Mouse (Mus musculus): ENCODE data around the gene Ccdc8. TPM values are rescaled to one million over a fixed set of nuclear protein-coding genes. Genes with fewer than 3 reads are reported as not detected.
A peak's percentile ranks its signal among the peaks of the same experiment; 100 is the strongest.

The Ccdc8 gene
- polyA plus RNA-seq, 1 experiment from 2014 or later = 15.7 TPM

DNA sequence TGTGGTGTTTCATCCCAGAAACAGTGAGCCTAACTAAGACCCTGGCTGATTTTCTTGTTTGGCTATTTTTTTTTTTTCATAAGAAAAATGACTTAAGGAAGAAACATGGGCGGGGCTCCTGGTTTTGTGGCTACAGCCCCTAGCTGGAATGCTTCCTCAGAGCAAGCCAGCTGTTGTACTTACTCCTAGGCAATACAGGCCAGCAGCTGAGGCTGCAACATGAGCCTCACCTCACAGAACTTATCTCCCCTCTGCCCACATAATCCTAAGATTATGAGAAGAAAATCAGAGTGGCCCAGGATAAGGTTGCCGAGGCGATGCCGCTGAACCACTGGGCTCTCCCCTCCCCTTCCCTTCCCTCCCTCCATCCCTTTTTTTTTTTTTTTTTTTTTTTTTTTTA lies 36.8 kb upstream of the Ccdc8 start:
- H3K27ac ChIP-seq = no peak overlapping the region
- H3K4me3 ChIP-seq (replicated peaks; ENCODE audit: low read depth, low read length) = no peak overlapping the region
- no peak for TF ChIP-seq CTCF (IDR thresholded peaks at IDR 0.05; ENCODE audit: low read depth)
- ATAC-seq (replicated peaks; ENCODE audit: low FRiP score, low read depth) = no peak
- no peak overlapping the region for H3K4me2 ChIP-seq (ENCODE audit: low read length)
- DNase-seq (ENCODE audit: low spot score) = no peak
- WGBS = 86% methylated on average over 4 of the region's 4 CpGs
- H3K36me3 ChIP-seq (ENCODE audit: insufficient read depth, low read length) = no peaks in the 10 kb centered on the region
- H3K9ac ChIP-seq (ENCODE audit: low read depth, low read length) = no peak overlapping the region
- H3K4me1 ChIP-seq (replicated peaks; ENCODE audit: insufficient read depth, low read length) = no peaks in the 10 kb centered on the region
- no peaks in the 10 kb centered on the region for H3K9me3 ChIP-seq (replicated peaks; ENCODE audit: low read length)
- no peaks in the 10 kb centered on the region for H3K27me3 ChIP-seq (ENCODE audit: insufficient read depth, low read length)

DNA sequence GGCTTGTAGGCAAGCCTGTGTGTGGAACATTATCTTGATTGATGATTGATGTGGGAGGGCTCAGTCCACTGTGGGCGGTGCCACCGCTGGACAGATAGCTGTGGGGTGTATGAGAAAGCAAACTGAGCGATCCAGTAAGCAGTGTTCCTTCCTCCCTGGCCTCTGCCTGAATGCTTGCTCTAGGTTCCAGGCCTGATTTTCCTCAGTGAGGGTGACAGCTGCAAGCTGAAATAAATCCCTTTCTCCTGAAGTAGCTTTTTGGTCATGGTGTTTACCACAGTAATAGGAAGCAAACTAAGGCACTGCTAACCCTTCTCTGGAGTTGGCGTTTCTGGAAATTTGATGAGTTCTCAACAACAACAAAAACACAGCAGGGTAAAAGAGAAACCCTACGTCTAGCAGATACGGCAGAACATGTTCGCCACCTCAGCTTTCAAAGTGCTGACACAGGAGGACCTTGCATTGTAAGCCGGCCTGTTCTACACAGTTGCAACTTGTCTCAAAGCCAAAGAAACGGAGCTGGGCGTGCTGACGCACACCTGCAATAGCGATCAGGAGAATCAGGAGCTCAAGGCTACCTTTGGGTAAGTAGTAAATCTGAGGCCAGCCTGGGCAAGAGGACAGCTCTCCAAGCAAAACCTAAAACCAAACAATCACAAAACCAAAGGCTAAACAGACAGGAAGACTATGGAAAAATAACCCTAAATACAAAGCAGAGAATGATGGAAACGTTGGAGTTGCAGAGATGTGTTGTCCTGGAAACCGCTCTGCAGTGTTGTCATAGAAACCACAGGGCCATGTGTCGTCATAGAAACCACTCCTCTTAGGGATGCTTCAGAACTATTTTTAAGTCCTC lies 35.9 kb upstream of the Ccdc8 start:
- no peak overlapping the region for H3K27ac ChIP-seq
- H3K9ac ChIP-seq (ENCODE audit: low read depth, low read length) = no peak overlapping the region
- no peaks in the 10 kb centered on the region for H3K27me3 ChIP-seq (ENCODE audit: insufficient read depth, low read length)
- ATAC-seq (replicated peaks; ENCODE audit: low FRiP score, low read depth) = no peak
- 56% methylated on average over 15 of the region's 15 CpGs for WGBS
- H3K4me3 ChIP-seq (replicated peaks; ENCODE audit: low read depth, low read length) = no peak overlapping the region
- H3K4me1 ChIP-seq (replicated peaks; ENCODE audit: insufficient read depth, low read length) = no peaks in the 10 kb centered on the region
- TF ChIP-seq CTCF (IDR thresholded peaks at IDR 0.05; ENCODE audit: low read depth) = no peak
- no peak overlapping the region for H3K4me2 ChIP-seq (ENCODE audit: low read length)
- DNase-seq (ENCODE audit: low spot score) = no peak
- no peaks in the 10 kb centered on the region for H3K9me3 ChIP-seq (replicated peaks; ENCODE audit: low read length)
- no peaks in the 10 kb centered on the region for H3K36me3 ChIP-seq (ENCODE audit: insufficient read depth, low read length)

GRCm38 (mm10) chr7:16959539-16960187 lies 32.8 kb upstream of the Ccdc8 start, which contains the start of gene Pnmal1:
Gene Pnmal1, plus strand, starts transcription at chr7:16959679.
- Histone ChIP-seq H3K9me3 (replicated peaks; ENCODE audit: low read length) (no peaks in the 10 kb centered on the region), H3K9ac (ENCODE audit: low read depth, low read length) (no peak within 1 kb of the TSS), H3K4me3 (replicated peaks; ENCODE audit: low read depth, low read length) (no peak within 1 kb of the TSS), H3K27ac (no peak within 1 kb of the TSS), H3K4me1 (replicated peaks; ENCODE audit: insufficient read depth, low read length) (no peaks in the 10 kb centered on the region), H3K36me3 (ENCODE audit: insufficient read depth, low read length) (no peaks in the 10 kb centered on the region), H3K27me3 (ENCODE audit: insufficient read depth, low read length) (no peaks in the 10 kb centered on the region), H3K4me2 (ENCODE audit: low read length) (no peak within 1 kb of the TSS)
- WGBS = 12% methylated on average over 17 of the region's 17 CpGs
- TF ChIP-seq CTCF (IDR thresholded peaks at IDR 0.05; ENCODE audit: low read depth) = no peak
- ATAC-seq (replicated peaks; ENCODE audit: low FRiP score, low read depth) = peak; percentile 74
- DNase-seq (ENCODE audit: low spot score) = peak; percentile 75

DNA sequence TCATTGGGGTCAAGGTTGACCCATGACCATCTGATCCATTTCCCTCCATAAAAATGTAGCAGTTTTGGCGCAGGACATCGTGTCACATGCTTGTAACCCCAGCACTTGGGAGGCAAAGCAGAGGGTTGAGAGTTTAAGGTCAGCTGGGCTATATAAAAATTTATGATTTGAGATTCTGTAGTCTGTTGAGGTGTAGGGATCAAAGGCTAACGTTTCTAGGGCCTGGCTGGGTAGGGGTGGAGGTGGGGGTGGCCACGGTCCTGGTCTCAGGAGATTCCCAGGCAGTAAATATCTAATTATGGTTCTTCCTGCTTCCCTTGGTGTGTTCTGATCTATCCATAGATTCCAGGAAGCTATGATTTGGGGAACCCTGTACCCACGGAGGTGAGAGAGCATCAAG lies 30.8 kb upstream of the Ccdc8 start:
- H3K27ac ChIP-seq = no peak overlapping the region
- H3K9me3 ChIP-seq (replicated peaks; ENCODE audit: low read length) = no peaks in the 10 kb centered on the region
- H3K36me3 ChIP-seq (ENCODE audit: insufficient read depth, low read length) = no peaks in the 10 kb centered on the region
- no peak for ATAC-seq (replicated peaks; ENCODE audit: low FRiP score, low read depth)
- WGBS = 58% methylated on average over 5 of the region's 5 CpGs
- H3K4me3 ChIP-seq (replicated peaks; ENCODE audit: low read depth, low read length) = no peak overlapping the region
- no peaks in the 10 kb centered on the region for H3K27me3 ChIP-seq (ENCODE audit: insufficient read depth, low read length)
- no peak for TF ChIP-seq CTCF (IDR thresholded peaks at IDR 0.05; ENCODE audit: low read depth)
- H3K9ac ChIP-seq (ENCODE audit: low read depth, low read length) = no peak overlapping the region
- no peaks in the 10 kb centered on the region for H3K4me1 ChIP-seq (replicated peaks; ENCODE audit: insufficient read depth, low read length)
- no peak overlapping the region for H3K4me2 ChIP-seq (ENCODE audit: low read length)
- no peak for DNase-seq (ENCODE audit: low spot score)

DNA sequence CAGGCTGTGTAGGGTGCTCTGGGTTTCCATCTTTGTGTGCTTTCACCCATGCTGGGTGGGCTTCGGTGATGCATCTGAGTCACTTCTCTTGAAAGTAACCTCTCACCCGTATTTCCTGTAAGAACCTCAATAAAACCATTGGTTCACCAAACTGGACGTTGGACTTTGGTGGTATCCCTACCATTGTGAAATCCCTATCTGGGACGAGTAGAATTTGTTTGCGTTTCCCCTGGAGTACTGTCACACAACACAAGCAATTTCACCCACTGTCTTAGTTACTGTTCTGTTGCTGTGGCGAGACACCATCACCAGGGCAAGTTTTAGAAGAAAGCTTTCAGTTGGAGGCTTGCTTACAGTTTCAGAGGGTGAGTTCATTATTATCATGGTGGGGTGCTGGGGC lies 24.1 kb upstream of the Ccdc8 start:
- Histone ChIP-seq H3K9ac (ENCODE audit: low read depth, low read length) (no peak overlapping the region), H3K4me3 (replicated peaks; ENCODE audit: low read depth, low read length) (no peak overlapping the region), H3K27me3 (ENCODE audit: insufficient read depth, low read length) (no peaks in the 10 kb centered on the region), H3K27ac (no peak overlapping the region), H3K4me2 (ENCODE audit: low read length) (no peak overlapping the region), H3K36me3 (ENCODE audit: insufficient read depth, low read length) (no peaks in the 10 kb centered on the region), H3K4me1 (replicated peaks; ENCODE audit: insufficient read depth, low read length) (no peaks in the 10 kb centered on the region), H3K9me3 (replicated peaks; ENCODE audit: low read length) (no peaks in the 10 kb centered on the region)
- ATAC-seq (replicated peaks; ENCODE audit: low FRiP score, low read depth) = no peak
- no peak for TF ChIP-seq CTCF (IDR thresholded peaks at IDR 0.05; ENCODE audit: low read depth)
- 79% methylated on average over 6 of the region's 6 CpGs for WGBS
- DNase-seq (ENCODE audit: low spot score) = no peak

- no peak for ATAC-seq (replicated peaks; ENCODE audit: low FRiP score, low read depth)
- Histone ChIP-seq H3K27ac (no peak overlapping the region), H3K4me3 (replicated peaks; ENCODE audit: low read depth, low read length) (no peak overlapping the region), H3K9ac (ENCODE audit: low read depth, low read length) (no peak overlapping the region), H3K36me3 (ENCODE audit: insufficient read depth, low read length) (no peaks in the 10 kb centered on the region), H3K9me3 (replicated peaks; ENCODE audit: low read length) (no peaks in the 10 kb centered on the region), H3K27me3 (ENCODE audit: insufficient read depth, low read length) (no peaks in the 10 kb centered on the region), H3K4me1 (replicated peaks; ENCODE audit: insufficient read depth, low read length) (no peaks in the 10 kb centered on the region), H3K4me2 (ENCODE audit: low read length) (no peak overlapping the region)
- WGBS = 70% methylated on average over 3 of the region's 3 CpGs
- no peak for TF ChIP-seq CTCF (IDR thresholded peaks at IDR 0.05; ENCODE audit: low read depth)
- DNase-seq (ENCODE audit: low spot score) = no peak
Measured at GRCm38 (mm10) chr7:16971160-16971559, 21.3 kb upstream of the Ccdc8 start.
